Mouse (Mus musculus) megakaryocyte, adult 5-6 weeks (primary cell): ENCODE data around the gene Ttc23l. TPM values are rescaled to one million over a fixed set of nuclear protein-coding genes. Genes with fewer than 3 reads are reported as not detected.
A peak's percentile ranks its signal among the peaks of the same experiment; 100 is the strongest.
"Not testable (repeated sequence)": the region's sequence is repeated elsewhere in the genome, so short reads cannot be mapped to it uniquely, and the experiment has no call there.

Source experiments
- ATAC-seq: 2 replicates; pipeline ENCODE4 v1.8.0; 2016; ENCODE audit warnings: mild to moderate bottlenecking, inconsistent platforms; ENCODE audit not compliant: poor library complexity, severe bottlenecking
- total RNA-seq, 2 experiments: library from RNA; stranded (forward) in 1 of 2; stranded (reverse) in 1 of 2; fragments of 153-499, 151-499 nt in 1 of 2; fragments of 221-1000, 200-1000 nt in 1 of 2; gene quantifications; 2 replicates each; pipeline versions ENCODE4 v1.2.3 to v1.2.4; 2015 to 2017

Gene Ttc23l
- total RNA-seq (2015), result not detected in 2 replicates
- total RNA-seq (2017), result not detected in 2 replicates

DNA sequence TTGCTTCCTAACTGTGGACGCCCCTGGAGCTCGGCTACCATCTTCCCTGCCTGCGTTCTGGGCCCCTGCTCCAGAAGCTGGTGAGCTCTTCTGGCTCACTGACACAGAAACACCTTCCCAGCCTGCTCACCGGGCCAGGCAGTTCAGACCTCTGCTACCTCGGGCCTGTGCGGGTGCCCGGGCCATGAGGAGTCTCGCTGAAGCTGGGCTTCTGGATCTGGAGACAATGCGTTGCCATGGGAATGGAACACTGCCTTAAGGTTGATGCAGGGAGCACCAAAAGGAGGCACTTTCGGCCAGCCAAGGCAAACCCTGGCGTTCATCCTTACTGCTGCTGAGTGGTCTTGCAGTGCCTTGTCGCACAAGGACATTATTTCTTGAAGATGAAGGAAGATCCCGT, at the start of gene Ttc23l:
Gene Ttc23l, minus strand, starts transcription at position 204 of the 400 bp plus-strand sequence.
- ATAC-seq, result no peak

GRCm38 (mm10) chr15:10599413-10599812, 40.9 kb upstream of the Ttc23l start:
- ATAC-seq, result peak; percentile 47; the same call in 1 of the 2 replicates

GRCm38 (mm10) chr15:10598259-10599225, 40.1 kb upstream of the Ttc23l start:
- ATAC-seq, result no peak

DNA sequence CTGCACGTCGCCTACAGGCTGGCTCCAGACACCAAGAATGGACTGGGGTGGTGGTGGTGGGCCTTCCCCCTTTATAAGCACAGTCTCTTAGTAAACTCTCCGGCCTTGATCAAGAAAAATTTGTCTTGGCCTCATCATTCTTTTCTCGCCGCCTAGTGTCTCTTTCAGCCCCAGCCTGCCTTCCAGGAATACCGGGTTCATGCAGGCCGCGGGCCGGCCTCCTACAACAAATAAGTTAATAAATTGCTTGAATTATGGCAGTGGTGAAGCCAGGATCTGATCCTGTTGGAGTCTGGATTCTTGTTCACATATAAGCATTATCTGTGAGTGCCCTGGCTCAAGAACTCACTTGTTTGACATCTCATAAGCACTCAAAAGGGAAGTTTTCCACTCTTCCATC, 38.4 kb upstream of the Ttc23l start:
- ATAC-seq, result no peak

DNA sequence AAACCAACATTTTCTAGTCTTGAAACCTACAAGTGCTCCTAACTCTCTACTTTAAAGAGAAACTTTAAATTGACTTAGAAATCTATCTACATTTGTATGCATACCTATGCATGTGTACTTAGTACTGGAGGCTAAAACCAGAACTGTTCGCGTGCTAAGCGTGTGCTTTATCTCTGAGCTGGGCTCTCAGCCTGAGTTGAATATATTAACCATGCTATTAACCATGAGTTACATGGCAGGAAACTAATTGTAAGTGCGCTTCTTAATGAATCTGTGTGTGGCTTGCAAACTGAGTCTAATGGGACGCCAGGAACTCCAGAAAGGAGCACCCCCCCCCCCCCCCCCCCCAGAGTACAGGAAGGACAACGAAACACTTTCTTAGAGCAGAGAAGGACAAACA, 36.9 kb upstream of the Ttc23l start:
- no peak for ATAC-seq

DNA sequence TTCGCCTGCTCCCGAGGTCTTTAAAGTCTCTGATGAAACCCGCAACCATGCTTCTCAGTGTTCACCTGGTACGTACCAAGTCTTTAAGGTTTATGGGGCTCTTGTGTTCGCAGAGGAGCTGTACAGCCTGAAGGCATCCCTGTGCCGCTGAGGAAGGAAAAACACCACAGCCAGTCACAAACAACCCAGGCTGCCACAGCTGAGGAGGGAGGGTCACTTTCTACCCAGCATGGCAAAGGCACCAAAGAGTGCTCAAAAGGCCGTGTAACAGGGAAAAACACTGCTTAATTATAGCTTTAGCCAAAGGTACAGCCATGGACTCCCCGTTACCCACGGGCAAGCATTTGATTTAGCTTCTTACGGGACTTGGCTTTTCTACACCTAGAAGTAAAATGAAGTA, 36.4 kb upstream of the Ttc23l start:
- no peak for ATAC-seq

- no peak for ATAC-seq
Measured at GRCm38 (mm10) chr15:10593094-10593493, 34.6 kb upstream of the Ttc23l start.

DNA sequence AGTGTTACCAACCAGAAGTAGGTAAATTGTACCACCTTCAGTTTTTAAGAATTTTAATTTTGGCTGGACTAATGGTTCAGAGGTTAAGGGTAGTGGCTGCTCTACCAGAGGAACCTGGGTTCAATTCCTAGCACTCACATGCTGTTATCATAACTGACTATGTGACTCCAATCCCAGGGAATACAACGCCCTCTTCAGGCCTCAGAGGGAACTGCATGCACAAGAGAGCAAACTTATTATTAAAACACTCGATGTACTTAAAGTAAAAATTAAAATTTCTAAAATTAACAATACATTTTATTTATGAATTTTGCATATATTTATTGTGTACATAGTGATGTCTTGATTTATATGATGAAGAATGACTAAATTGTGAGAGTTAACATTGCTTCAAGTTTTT, 28.1 kb upstream of the Ttc23l start:
- no peak for ATAC-seq

DNA sequence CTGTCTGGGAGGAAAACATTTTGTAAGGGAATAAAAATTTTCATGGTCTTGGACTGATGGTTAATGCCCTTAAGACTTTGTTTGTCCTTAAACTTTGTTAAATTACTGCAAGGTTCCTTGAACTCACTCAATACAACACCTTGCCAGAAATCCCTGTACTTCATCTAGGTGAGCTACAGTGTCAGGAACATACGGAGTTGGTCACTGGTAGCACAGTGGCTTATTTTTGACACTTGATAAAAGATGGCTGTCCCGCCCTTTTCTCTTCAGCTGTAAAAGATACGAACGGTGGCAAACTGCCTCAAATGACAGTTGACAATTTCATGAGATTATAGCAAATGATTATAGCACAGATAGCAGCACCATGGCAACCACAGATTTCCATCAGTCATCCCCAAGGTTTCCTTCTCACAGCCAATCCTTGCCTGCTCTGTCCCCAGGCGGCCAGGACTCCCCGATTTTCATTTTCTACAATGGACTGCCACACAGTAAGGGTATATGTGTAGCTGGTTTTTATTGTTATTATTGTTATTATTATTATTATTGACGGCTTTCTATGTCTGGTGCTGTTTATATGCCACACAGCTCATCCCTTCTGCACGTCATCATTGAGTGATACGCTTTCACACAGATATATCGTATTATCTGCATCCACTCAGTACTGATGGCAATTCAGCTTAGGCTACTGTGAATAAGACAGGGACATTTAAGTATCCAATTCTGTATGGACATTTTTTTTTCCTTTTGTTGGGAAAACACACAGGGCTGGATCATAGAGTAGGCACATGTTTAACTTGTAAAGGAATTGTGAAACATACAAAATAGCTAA, 26.1 kb upstream of the Ttc23l start:
- no peak for ATAC-seq

DNA sequence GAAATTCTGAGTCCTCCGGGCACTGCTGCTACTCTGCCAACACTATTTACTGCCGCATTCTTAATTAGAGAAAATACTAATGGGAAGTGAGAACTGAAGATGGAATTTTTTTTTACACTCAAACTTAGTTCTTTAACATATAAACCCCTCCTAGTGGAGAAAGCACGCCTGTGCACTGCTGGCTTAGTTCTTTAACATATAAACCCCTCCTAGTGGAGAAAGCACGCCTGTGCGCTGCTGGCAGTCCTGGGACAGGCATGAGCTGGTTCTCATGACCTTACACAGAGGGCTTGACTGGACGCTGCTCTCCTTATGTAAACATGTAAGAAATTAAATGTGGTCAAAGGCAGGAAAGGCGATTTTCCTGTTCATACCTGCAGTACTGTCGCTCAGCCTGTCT, 24.9 kb upstream of the Ttc23l start:
- peak; percentile 99 for ATAC-seq

- no peak for ATAC-seq
Measured at GRCm38 (mm10) chr15:10579159-10579558, 20.7 kb upstream of the Ttc23l start.

- ATAC-seq, result no peak
Measured at GRCm38 (mm10) chr15:10566486-10566885, 8.0 kb upstream of the Ttc23l start.

- ATAC-seq, result no peak
Measured at GRCm38 (mm10) chr15:10564201-10564600, 5.7 kb upstream of the Ttc23l start.

DNA sequence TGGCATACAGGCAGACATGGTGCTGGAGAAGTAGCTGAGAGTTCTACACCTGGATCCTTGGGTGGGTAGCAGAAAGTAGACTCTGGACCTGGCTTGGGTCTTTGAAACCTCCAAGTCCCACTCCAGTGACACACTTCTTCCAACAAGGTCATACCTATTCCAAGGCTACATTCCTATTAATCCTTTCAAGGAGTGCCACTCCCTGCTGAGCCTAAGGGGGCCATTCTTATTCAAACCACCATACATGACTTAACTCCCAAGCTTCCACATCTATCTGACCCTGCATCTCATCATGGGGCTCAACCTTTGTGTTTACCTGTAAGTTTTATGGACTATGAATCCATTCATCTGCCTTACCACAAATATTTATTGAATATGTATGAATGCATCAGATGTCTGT, 3.8 kb upstream of the Ttc23l start:
- ATAC-seq, result no peak

DNA sequence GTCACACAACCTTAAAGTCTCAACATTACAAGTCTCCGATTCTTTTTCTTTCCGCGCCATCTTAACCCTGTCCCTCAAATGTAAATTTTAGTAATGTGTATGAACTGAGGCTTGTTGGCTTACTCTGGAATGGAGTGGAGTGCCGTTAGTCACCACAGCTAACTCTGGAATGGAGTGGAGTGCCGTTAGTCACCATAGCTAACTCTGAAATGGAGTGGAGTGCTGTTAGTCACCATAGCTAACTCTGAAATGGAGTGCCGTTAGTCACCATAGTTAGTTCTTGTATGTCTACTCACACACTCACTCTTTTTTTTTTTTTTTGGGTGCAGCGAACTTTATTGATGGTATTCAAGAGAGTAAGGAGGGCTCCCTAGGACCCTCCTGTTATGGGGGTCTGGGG, 1.5 kb upstream of the Ttc23l start:
- ATAC-seq, result no peak

GRCm38 (mm10) chr15:10554336-10554735, 4.1 kb downstream of the Ttc23l start:
- no peak for ATAC-seq

GRCm38 (mm10) chr15:10540271-10541088, 18.0 kb downstream of the Ttc23l start:
- ATAC-seq, result no peak

GRCm38 (mm10) chr15:10535969-10536368, 22.5 kb downstream of the Ttc23l start:
- no peak for ATAC-seq

DNA sequence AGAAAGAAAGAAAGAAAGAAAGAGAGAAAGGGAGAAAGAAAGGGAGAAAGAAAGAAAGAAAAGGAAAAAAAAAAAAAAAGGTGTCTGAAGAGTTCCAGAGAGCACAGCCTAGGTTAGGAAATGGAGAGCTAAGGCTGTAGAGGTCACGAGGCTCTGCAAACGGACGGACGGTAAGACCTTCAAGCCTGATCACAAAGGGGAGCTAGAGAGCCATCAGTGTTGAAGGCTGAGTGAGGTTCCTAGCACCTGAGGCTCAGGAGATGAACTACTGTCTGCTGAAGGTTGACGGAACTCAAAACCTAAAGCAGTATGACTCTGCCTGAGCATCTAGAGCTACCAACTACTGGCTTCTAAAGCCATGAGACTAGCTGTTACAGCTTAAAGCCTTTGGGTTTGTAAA, 23.9 kb downstream of the Ttc23l start:
- ATAC-seq, result no peak

- ATAC-seq, result not testable (repeated sequence)
Measured at GRCm38 (mm10) chr15:10533361-10533760, 25.1 kb downstream of the Ttc23l start.

GRCm38 (mm10) chr15:10531352-10531751, 27.1 kb downstream of the Ttc23l start:
- no peak for ATAC-seq
